Mouse (Mus musculus): ENCODE results near the gene Gm6685. TPM values are rescaled to one million over a fixed set of nuclear protein-coding genes. Genes with fewer than 3 reads are reported as not detected.
"Not testable (repeated sequence)": the region's sequence is repeated elsewhere in the genome, so short reads cannot be mapped to it uniquely, and the experiment has no call there.

Gene Gm6685
- total RNA-seq (2017): 1.4 and 3.3 TPM in 2 replicates

- peak; percentile 25; the same call in 1 of the 2 replicates for ATAC-seq (ENCODE audit: extremely low read depth, insufficient number of reproducible peaks, low FRiP score, poor library complexity, severe bottlenecking)
Measured at GRCm38 (mm10) chr11:28339224-28340150, at the start of gene Gm6685. Gene Gm6685, minus strand, starts transcription at chr11:28339867.

GRCm38 (mm10) chr11:28375891-28376290 lies 36.2 kb upstream of the Gm6685 start:
- no peak for ATAC-seq (ENCODE audit: extremely low read depth, insufficient number of reproducible peaks, low FRiP score, poor library complexity, severe bottlenecking)

GRCm38 (mm10) chr11:28374636-28375035 lies 35.0 kb upstream of the Gm6685 start:
- ATAC-seq (ENCODE audit: extremely low read depth, insufficient number of reproducible peaks, low FRiP score, poor library complexity, severe bottlenecking): no peak

- not testable (repeated sequence) for ATAC-seq (ENCODE audit: extremely low read depth, insufficient number of reproducible peaks, low FRiP score, poor library complexity, severe bottlenecking)
Measured at GRCm38 (mm10) chr11:28371381-28371780, 31.7 kb upstream of the Gm6685 start.

GRCm38 (mm10) chr11:28365929-28366244 lies 26.2 kb upstream of the Gm6685 start:
- no peak for ATAC-seq (ENCODE audit: extremely low read depth, insufficient number of reproducible peaks, low FRiP score, poor library complexity, severe bottlenecking)

GRCm38 (mm10) chr11:28365209-28365928 lies 25.7 kb upstream of the Gm6685 start:
- peak; percentile 96 for ATAC-seq (ENCODE audit: extremely low read depth, insufficient number of reproducible peaks, low FRiP score, poor library complexity, severe bottlenecking)

GRCm38 (mm10) chr11:28343465-28343864 lies 3.8 kb upstream of the Gm6685 start:
- ATAC-seq (ENCODE audit: extremely low read depth, insufficient number of reproducible peaks, low FRiP score, poor library complexity, severe bottlenecking): peak; percentile 88

- peak; percentile 37; the same call in 1 of the 2 replicates for ATAC-seq (ENCODE audit: extremely low read depth, insufficient number of reproducible peaks, low FRiP score, poor library complexity, severe bottlenecking)
Measured at GRCm38 (mm10) chr11:28341887-28342286, 2.2 kb upstream of the Gm6685 start.

- no peak for ATAC-seq (ENCODE audit: extremely low read depth, insufficient number of reproducible peaks, low FRiP score, poor library complexity, severe bottlenecking)
Measured at GRCm38 (mm10) chr11:28327878-28328277, 11.8 kb downstream of the Gm6685 start.

GRCm38 (mm10) chr11:28313396-28313795 lies 26.3 kb downstream of the Gm6685 start:
- ATAC-seq (ENCODE audit: extremely low read depth, insufficient number of reproducible peaks, low FRiP score, poor library complexity, severe bottlenecking): no peak

- no peak for ATAC-seq (ENCODE audit: extremely low read depth, insufficient number of reproducible peaks, low FRiP score, poor library complexity, severe bottlenecking)
Measured at GRCm38 (mm10) chr11:28307723-28308122, 31.9 kb downstream of the Gm6685 start.

- no peak for ATAC-seq (ENCODE audit: extremely low read depth, insufficient number of reproducible peaks, low FRiP score, poor library complexity, severe bottlenecking)
Measured at GRCm38 (mm10) chr11:28290440-28290839, 49.2 kb downstream of the Gm6685 start.

Other genes with a start within 250 kb of the Gm6685 start
- 0.12 and 0.25 TPM in 2 replicates for gene Ccdc85a, start 244.5 kb upstream of the Gm6685 start, total RNA-seq (2017)

Data from neutrophil, adult 5-6 weeks (primary cell).